Mouse (Mus musculus) olfactory bulb, adult 2 months (tissue): ENCODE data around the gene Oasl2.

ENCODE experiments used
- CTCF ChIP-seq: fragments of 200-500 bp; IDR thresholded peaks from 2 replicates; pipeline ENCODE4 v1.5.1; 2012; ENCODE audit warnings: low read depth, mild to moderate bottlenecking, low read length, moderate library complexity; ENCODE audit not compliant: insufficient read depth
- POLR2A ChIP-seq: fragments of 200-500 bp; IDR thresholded peaks from 2 replicates; pipeline ENCODE4 v1.6.1; 2012; ENCODE audit warnings: mild to moderate bottlenecking, low read depth, low read length, moderate library complexity; ENCODE audit not compliant: insufficient read depth

GRCm38 (mm10) chr5:114945072-114945471, 48.3 kb downstream of the Oasl2 start:
- TF ChIP-seq CTCF (no peak), POLR2A (no peak)
